Mouse (Mus musculus): ENCODE measurements around the gene Maats1. TPM values are rescaled to one million over a fixed set of nuclear protein-coding genes. Genes with fewer than 3 reads are reported as not detected.

The Maats1 gene
- polyA plus RNA-seq, 1 experiment from 2014 or later, result 0.10 TPM

DNA sequence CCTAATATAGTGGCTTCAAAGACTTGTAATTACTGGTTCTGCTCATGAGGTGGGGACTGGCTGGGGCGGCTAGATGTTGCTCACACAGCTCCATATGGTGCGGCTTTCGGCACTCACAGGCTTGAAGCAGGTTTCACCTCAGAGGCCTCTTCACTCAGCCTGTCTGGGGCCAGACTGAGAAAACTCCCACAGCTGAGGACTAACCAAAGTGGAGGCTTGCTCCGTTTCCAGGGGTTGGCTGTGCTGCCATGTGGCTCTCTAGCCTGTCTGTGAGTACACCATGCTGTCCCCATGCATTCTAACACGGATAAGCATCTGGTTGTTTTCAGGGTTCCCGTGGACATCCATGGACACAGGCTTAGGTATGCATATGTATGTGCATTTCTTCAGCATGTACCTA is 36.6 kb upstream of the Maats1 start:
- Histone ChIP-seq H3K27me3 (no peaks in the 10 kb centered on the region), H3K36me3 (peaks cover 25% of the 10 kb centered on the region; the same call in 1 of the 2 replicates), H3K4me3 (no peak overlapping the region), H3K4me1 (replicated peaks) (peaks cover 35% of the 10 kb centered on the region), H3K9ac (no peak overlapping the region), H3K4me2 (no peak overlapping the region), H3K9me3 (replicated peaks) (no peaks in the 10 kb centered on the region), H3K27ac (0 out of 2 replicates have a peak overlapping the region, but pooled peaks have one; percentile 9)
- WGBS, result 65% methylated on average over 6 of the region's 6 CpGs
- no peak for ATAC-seq (replicated peaks; ENCODE audit: insufficient number of reproducible peaks, insufficient read depth, low FRiP score, low read depth)

DNA sequence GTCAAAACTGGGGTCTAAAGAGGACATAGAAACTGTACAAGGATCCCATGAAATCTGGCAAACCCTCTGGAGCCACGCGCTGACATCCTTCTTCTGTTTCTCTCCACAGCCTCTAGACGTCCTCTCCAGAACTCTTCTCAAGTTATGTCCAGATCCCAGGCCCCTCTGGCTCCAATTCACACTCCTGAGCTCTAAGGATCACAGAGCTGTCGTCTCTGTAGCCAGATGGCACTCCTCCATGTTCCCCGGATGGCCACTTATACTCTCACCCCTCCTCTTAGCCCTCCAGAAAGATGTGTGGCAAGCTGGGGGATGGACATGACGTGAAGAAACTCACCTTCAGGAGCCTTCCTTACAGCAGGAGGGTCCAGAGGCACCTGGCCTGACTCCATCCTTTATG is 35.6 kb upstream of the Maats1 start:
- Histone ChIP-seq H3K36me3 (peaks cover 25% of the 10 kb centered on the region; the same call in 1 of the 2 replicates), H3K9me3 (replicated peaks) (no peaks in the 10 kb centered on the region), H3K4me2 (no peak overlapping the region), H3K9ac (no peak overlapping the region), H3K4me3 (no peak overlapping the region), H3K27ac (no peak overlapping the region), H3K27me3 (no peaks in the 10 kb centered on the region), H3K4me1 (replicated peaks) (peaks cover 44% of the 10 kb centered on the region)
- ATAC-seq (replicated peaks; ENCODE audit: insufficient number of reproducible peaks, insufficient read depth, low FRiP score, low read depth), result no peak
- 66% methylated on average over 6 of the region's 6 CpGs for WGBS

DNA sequence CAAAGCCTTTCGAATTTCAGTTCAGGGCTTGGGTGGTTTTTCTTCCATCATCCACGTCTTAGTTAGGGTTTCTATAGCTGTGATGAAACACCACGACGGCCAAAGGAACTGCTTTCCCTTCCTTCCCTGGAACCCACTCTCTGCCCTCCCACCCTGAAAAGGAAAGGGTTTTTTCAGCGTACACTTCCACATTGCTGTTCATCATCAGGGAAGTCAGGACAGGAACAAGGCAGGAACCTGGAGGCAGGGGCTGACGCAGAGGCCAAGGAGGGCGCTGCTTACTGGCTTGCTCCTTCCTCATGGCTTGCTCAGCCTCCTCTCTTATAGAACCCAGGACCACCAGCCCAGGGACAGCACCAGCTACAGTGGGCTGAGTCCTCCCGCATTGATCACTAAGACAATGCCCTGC is 34.9 kb upstream of the Maats1 start:
- WGBS, result 50% methylated on average over 8 of the region's 8 CpGs
- H3K27ac ChIP-seq, result peak overlapping the region; percentile 47
- no peak; the same call in 1 of the 2 replicates for ATAC-seq (replicated peaks; ENCODE audit: insufficient number of reproducible peaks, insufficient read depth, low FRiP score, low read depth)
- H3K4me2 ChIP-seq, result peak overlapping the region; percentile 55
- H3K27me3 ChIP-seq, result no peaks in the 10 kb centered on the region
- H3K9me3 ChIP-seq (replicated peaks), result no peaks in the 10 kb centered on the region
- H3K36me3 ChIP-seq, result peaks cover 29% of the 10 kb centered on the region; the same call in 1 of the 2 replicates
- H3K9ac ChIP-seq, result 0 out of 2 replicates have a peak overlapping the region, but pooled peaks have one; percentile 18
- peaks cover 47% of the 10 kb centered on the region for H3K4me1 ChIP-seq (replicated peaks)
- peak overlapping the region; percentile 35 for H3K4me3 ChIP-seq

DNA sequence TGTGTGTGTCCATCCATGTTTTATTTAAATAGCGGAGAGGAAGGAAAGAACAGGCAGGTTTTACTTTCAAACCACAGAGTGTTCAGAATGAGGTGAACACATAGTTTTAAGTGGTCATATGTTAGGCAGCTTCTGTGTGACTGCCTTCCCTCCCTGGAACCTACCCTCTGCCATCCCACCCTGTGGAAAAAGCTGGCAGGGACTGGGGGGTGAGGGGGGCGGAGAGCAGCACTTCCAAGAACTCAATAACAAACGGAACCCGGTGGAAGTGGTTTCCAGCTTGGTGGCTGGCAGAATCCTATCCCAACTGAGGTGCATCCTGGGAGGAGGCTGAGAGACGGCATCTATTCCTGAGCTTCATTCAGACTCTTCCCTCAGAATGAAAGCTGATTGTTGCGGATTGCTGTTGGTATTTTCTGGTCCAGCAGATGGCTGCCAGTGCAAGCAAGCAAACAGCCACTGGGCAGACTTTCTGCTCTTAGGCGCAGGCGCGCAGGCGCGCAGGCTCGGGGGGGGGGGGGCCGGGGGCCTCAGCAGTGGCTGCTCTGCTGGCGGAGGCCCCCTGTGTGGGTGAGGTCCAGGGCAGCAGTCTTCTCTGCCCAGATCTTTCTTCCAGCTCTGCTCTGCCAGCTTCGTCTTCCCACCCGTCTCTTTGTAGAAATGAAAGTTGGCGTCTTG is 34.4 kb upstream of the Maats1 start:
- peak overlapping the region; percentile 55 for H3K4me2 ChIP-seq
- no peaks in the 10 kb centered on the region for H3K9me3 ChIP-seq (replicated peaks)
- H3K4me3 ChIP-seq, result peak overlapping the region; percentile 35
- peak overlapping the region; percentile 18; the same call in 1 of the 2 replicates for H3K9ac ChIP-seq
- peaks cover 33% of the 10 kb centered on the region; the same call in 1 of the 2 replicates for H3K36me3 ChIP-seq
- no peaks in the 10 kb centered on the region for H3K27me3 ChIP-seq
- peaks cover 53% of the 10 kb centered on the region for H3K4me1 ChIP-seq (replicated peaks)
- H3K27ac ChIP-seq, result peak overlapping the region; percentile 47
- WGBS, result 39% methylated on average over 17 of the region's 17 CpGs
- 0 out of 2 replicates have a peak, but pooled peaks have one; percentile 32 for ATAC-seq (replicated peaks; ENCODE audit: insufficient number of reproducible peaks, insufficient read depth, low FRiP score, low read depth)

DNA sequence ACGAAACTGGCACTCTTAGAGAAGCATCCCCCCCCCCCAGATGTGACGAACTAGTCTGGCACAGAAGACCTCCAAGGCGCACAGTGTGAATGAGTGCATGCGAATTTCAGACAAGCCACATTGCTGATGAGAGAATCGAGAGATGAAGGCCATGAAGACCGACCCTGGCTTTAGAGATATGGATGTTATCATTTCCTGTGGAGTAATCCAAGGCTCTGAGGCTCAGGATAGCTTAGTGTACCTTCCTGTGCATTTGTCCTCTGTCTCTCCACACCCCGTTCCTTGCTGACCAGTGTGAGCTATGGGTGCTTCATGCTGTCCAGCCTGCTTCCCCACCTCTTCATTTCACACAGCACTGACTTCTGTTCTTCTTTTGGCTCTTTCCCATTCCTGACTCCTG is 33.2 kb upstream of the Maats1 start:
- Histone ChIP-seq H3K27me3 (no peaks in the 10 kb centered on the region), H3K4me2 (0 out of 2 replicates have a peak overlapping the region, but pooled peaks have one; percentile 4), H3K27ac (peak overlapping the region; percentile 4; the same call in 1 of the 2 replicates), H3K36me3 (peaks cover 33% of the 10 kb centered on the region; the same call in 1 of the 2 replicates), H3K9ac (no peak overlapping the region), H3K9me3 (replicated peaks) (no peaks in the 10 kb centered on the region), H3K4me3 (no peak overlapping the region), H3K4me1 (replicated peaks) (peaks cover 64% of the 10 kb centered on the region)
- ATAC-seq (replicated peaks; ENCODE audit: insufficient number of reproducible peaks, insufficient read depth, low FRiP score, low read depth), result no peak
- 30% methylated on average over 7 of the region's 7 CpGs for WGBS

DNA sequence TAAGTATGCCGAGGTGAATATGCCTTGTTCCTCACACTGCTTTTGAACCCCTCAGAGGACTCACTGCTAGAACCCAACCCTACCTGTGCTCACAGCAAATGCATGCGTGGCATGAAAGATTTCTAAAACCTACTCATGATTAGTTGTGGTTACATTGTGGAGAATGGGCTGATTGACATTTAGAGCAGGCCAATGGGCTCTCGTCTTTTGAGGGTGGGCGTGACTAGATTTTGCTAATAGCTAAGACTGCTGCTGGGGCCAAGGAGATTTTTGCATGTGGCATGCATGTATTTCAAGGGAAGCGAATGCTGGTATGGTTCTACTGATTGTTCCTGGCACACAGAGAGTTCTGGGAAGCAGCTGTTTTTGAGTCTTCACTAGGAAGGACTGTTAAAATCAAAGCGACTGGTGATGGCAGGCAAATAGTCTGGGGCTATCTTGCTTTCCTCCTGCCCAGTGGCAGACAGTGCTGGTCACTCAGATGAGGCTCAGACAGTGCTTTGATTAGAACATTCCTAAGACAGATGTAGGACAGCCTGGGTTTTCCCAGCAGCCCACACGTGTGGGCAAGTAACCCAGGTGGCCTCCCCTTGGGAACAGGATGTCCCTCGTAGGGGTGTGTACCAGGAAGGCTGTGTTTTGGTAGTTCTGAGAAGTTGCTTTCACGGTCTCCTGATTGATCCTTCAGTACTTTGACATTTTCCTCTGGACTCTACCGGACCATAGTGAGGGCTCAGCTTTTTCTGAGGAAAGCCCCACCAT is 32.6 kb upstream of the Maats1 start:
- Histone ChIP-seq H3K36me3 (peaks cover 33% of the 10 kb centered on the region), H3K27me3 (no peaks in the 10 kb centered on the region), H3K4me2 (peak overlapping the region; percentile 28), H3K4me1 (replicated peaks) (peaks cover 70% of the 10 kb centered on the region), H3K9me3 (replicated peaks) (no peaks in the 10 kb centered on the region), H3K4me3 (no peak overlapping the region), H3K9ac (0 out of 2 replicates have a peak overlapping the region, but pooled peaks have one; percentile 27), H3K27ac (no peak overlapping the region)
- no peak for ATAC-seq (replicated peaks; ENCODE audit: insufficient number of reproducible peaks, insufficient read depth, low FRiP score, low read depth)
- 63% methylated on average over 10 of the region's 10 CpGs for WGBS

DNA sequence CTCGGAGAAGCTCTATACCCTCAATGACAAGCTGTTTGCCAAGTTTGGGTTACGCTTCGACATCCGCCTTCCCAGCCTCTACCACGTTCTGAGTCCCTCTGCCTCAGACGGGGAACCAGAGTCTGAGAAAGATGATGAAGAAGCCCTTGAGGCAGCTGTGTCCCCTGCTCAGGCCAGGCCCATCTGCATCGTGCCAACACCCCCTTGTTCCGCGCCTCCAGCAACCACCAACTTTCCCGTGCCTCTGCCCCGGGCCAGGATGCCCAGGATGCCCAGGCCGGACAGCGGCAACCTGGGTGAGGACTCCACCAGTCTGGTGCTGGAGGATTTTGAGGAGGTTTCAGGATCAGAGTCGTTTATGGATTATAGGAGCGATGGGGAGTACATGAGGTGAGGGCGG is 32.0 kb upstream of the Maats1 start:
- 80% methylated on average over 16 of the region's 16 CpGs for WGBS
- H3K9me3 ChIP-seq (replicated peaks), result no peaks in the 10 kb centered on the region
- peak overlapping the region; percentile 28 for H3K4me2 ChIP-seq
- H3K4me3 ChIP-seq, result 0 out of 2 replicates have a peak overlapping the region, but pooled peaks have one; percentile 3
- H3K9ac ChIP-seq, result 0 out of 2 replicates have a peak overlapping the region, but pooled peaks have one; percentile 27
- ATAC-seq (replicated peaks; ENCODE audit: insufficient number of reproducible peaks, insufficient read depth, low FRiP score, low read depth), result no peak
- H3K4me1 ChIP-seq (replicated peaks), result peaks cover 76% of the 10 kb centered on the region
- peaks cover 38% of the 10 kb centered on the region for H3K36me3 ChIP-seq
- no peak overlapping the region for H3K27ac ChIP-seq
- H3K27me3 ChIP-seq, result no peaks in the 10 kb centered on the region

DNA sequence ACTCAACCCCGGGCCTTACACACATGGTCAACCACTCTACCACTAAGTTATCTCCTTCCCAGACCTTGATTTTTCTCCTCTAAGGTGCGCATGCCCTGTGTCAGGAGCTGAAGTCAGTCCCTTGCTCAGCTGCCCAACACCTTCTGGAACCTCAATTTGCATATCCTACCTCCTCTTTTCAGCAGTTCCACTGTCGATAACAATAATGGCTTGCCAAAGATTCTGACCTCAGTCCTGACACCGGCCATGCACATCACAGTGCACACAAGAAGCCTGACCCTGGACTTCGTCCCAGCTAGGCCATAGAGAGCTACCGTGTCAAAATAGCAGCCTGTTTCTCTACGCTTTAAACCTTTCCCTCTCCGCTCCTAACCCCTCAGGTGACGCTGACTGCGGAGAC is 31.5 kb upstream of the Maats1 start:
- Histone ChIP-seq H3K4me2 (peak overlapping the region; percentile 0; the same call in 1 of the 2 replicates), H3K27ac (0 out of 2 replicates have a peak overlapping the region, but pooled peaks have one; percentile 2), H3K4me1 (replicated peaks) (peaks cover 80% of the 10 kb centered on the region), H3K4me3 (no peak overlapping the region), H3K36me3 (peaks cover 36% of the 10 kb centered on the region), H3K9me3 (replicated peaks) (no peaks in the 10 kb centered on the region), H3K27me3 (no peaks in the 10 kb centered on the region), H3K9ac (no peak overlapping the region)
- no peak for ATAC-seq (replicated peaks; ENCODE audit: insufficient number of reproducible peaks, insufficient read depth, low FRiP score, low read depth)
- WGBS, result 61% methylated on average over 10 of the region's 10 CpGs

DNA sequence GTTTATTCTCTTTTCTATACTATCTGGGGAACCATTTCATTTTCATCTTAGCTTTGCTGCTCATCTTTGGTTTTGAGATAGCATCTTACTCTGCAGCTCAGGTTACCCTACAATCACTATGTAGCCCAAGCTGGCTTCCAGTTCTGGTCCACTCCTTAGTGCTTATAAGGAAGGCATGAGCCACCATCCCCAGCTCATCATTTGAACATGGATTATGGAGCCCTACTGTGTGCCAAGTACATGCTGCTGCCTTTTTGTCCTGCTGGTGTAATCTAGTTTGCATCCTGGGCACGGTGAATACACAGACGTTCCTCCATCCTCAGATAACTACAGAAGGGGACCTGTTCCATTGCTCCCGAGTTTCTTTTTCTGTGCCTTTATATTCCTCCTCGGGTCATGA is 30.9 kb upstream of the Maats1 start:
- Histone ChIP-seq H3K4me3 (no peak overlapping the region), H3K9me3 (replicated peaks) (no peaks in the 10 kb centered on the region), H3K4me1 (replicated peaks) (peaks cover 83% of the 10 kb centered on the region), H3K36me3 (peaks cover 34% of the 10 kb centered on the region), H3K4me2 (no peak overlapping the region; the same call in 1 of the 2 replicates), H3K9ac (no peak overlapping the region), H3K27me3 (no peaks in the 10 kb centered on the region), H3K27ac (0 out of 2 replicates have a peak overlapping the region, but pooled peaks have one; percentile 2)
- no peak for ATAC-seq (replicated peaks; ENCODE audit: insufficient number of reproducible peaks, insufficient read depth, low FRiP score, low read depth)
- WGBS, result 72% methylated on average over 4 of the region's 4 CpGs

DNA sequence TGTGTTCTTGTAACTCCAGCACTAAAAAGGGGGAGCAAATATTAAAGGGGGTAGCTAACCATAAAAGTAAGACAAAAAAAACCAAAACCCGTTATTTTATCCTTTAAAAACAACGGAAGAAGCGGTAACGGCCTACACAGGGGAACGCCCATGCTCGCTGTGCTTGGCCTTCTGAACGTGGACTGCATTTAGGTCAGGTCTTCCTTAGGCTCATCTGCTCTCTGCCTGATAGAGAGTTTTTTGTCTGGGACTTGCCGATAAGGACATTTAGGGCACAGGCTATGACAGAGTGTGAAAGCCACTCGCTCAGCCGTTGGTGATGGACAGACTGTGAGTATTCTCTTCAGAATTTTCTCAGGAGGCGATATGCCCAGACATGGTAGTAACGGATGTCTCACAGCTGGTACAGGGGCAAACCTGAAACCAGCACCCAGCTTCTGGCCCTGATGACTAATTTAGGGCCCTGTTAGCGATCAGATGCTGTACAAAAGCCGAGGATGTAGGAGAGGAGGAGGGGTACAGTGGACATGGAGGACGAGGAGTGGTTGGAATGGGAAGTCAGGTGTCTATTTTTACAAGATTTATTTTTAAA is 29.9 kb upstream of the Maats1 start:
- Histone ChIP-seq H3K9me3 (replicated peaks) (no peaks in the 10 kb centered on the region), H3K4me3 (no peak overlapping the region), H3K36me3 (peaks cover 29% of the 10 kb centered on the region), H3K4me1 (replicated peaks) (peaks cover 80% of the 10 kb centered on the region), H3K9ac (no peak overlapping the region), H3K27me3 (no peaks in the 10 kb centered on the region), H3K4me2 (peak overlapping the region; percentile 6), H3K27ac (peak overlapping the region; percentile 31)
- WGBS, result 66% methylated on average over 15 of the region's 15 CpGs
- ATAC-seq (replicated peaks; ENCODE audit: insufficient number of reproducible peaks, insufficient read depth, low FRiP score, low read depth), result no peak; the same call in 1 of the 2 replicates
